Mouse (Mus musculus): Measurements from ENCODE around the gene Zbtb16. TPM values are rescaled to one million over a fixed set of nuclear protein-coding genes. Genes with fewer than 3 reads are reported as not detected.

The Zbtb16 gene
- polyA plus RNA-seq, 1 experiment from 2014 or later, result 7.0 TPM

GRCm38 (mm10) chr9:48638176-48638803 lies 197.7 kb downstream of the Zbtb16 start:
- no peaks in the 10 kb centered on the region for H3K4me1 ChIP-seq
- no peaks in the 10 kb centered on the region for H3K36me3 ChIP-seq
- H3K4me2 ChIP-seq, result no peak overlapping the region
- H3K4me3 ChIP-seq, result no peak overlapping the region
- peaks cover 39% of the 10 kb centered on the region for H3K27me3 ChIP-seq
- H3K9ac ChIP-seq, result no peak overlapping the region
- H3K27ac ChIP-seq, result no peak overlapping the region
- 31% methylated on average over 15 of the region's 15 CpGs for WGBS
- H3K9me3 ChIP-seq, result no peaks in the 10 kb centered on the region
- no peak for ATAC-seq (ENCODE audit: borderline replicate concordance, extremely low read depth, low FRiP score, low TSS enrichment)

GRCm38 (mm10) chr9:48637161-48637560 lies 198.9 kb downstream of the Zbtb16 start:
- Histone ChIP-seq H3K4me1 (no peaks in the 10 kb centered on the region), H3K36me3 (no peaks in the 10 kb centered on the region), H3K27ac (no peak overlapping the region), H3K4me2 (no peak overlapping the region), H3K9me3 (no peaks in the 10 kb centered on the region), H3K9ac (no peak overlapping the region), H3K27me3 (peaks cover 39% of the 10 kb centered on the region), H3K4me3 (no peak overlapping the region)
- no peak for ATAC-seq (ENCODE audit: borderline replicate concordance, extremely low read depth, low FRiP score, low TSS enrichment)
- WGBS, result 81% methylated on average over 7 of the region's 7 CpGs

- ATAC-seq (ENCODE audit: borderline replicate concordance, extremely low read depth, low FRiP score, low TSS enrichment), result no peak
- Histone ChIP-seq H3K27me3 (peaks cover 39% of the 10 kb centered on the region), H3K36me3 (no peaks in the 10 kb centered on the region), H3K9ac (no peak overlapping the region), H3K4me2 (0 out of 2 replicates have a peak overlapping the region, but pooled peaks have one; percentile 9), H3K4me3 (no peak overlapping the region), H3K9me3 (no peaks in the 10 kb centered on the region), H3K4me1 (no peaks in the 10 kb centered on the region), H3K27ac (no peak overlapping the region)
- 33% methylated on average over 18 of the region's 18 CpGs for WGBS
Observed at GRCm38 (mm10) chr9:48635576-48636350, 200.3 kb downstream of the Zbtb16 start.

- Histone ChIP-seq H3K9me3 (no peaks in the 10 kb centered on the region), H3K4me2 (no peak overlapping the region), H3K4me3 (no peak overlapping the region), H3K36me3 (no peaks in the 10 kb centered on the region), H3K27ac (no peak overlapping the region), H3K4me1 (no peaks in the 10 kb centered on the region), H3K9ac (no peak overlapping the region), H3K27me3 (peaks cover 23% of the 10 kb centered on the region)
- no peak for ATAC-seq (ENCODE audit: borderline replicate concordance, extremely low read depth, low FRiP score, low TSS enrichment)
- 76% methylated on average over 6 of the region's 6 CpGs for WGBS
Observed at GRCm38 (mm10) chr9:48633147-48633546, 202.9 kb downstream of the Zbtb16 start.

GRCm38 (mm10) chr9:48619268-48619667 lies 216.8 kb downstream of the Zbtb16 start:
- Histone ChIP-seq H3K9me3 (no peaks in the 10 kb centered on the region), H3K4me3 (no peak overlapping the region), H3K36me3 (no peaks in the 10 kb centered on the region), H3K4me1 (peaks cover 5% of the 10 kb centered on the region), H3K4me2 (no peak overlapping the region), H3K9ac (no peak overlapping the region), H3K27me3 (0 out of 2 replicates have a peak, but pooled peaks cover 3% of the 10 kb centered on the region), H3K27ac (no peak overlapping the region)
- ATAC-seq (ENCODE audit: borderline replicate concordance, extremely low read depth, low FRiP score, low TSS enrichment), result no peak
- WGBS, result 78% methylated on average over 1 of the region's 1 CpGs

- H3K9me3 ChIP-seq, result no peaks in the 10 kb centered on the region
- ATAC-seq (ENCODE audit: borderline replicate concordance, extremely low read depth, low FRiP score, low TSS enrichment), result 0 out of 2 replicates have a peak, but pooled peaks have one; percentile 39
Observed at GRCm38 (mm10) chr9:48618589-48618988, 217.4 kb downstream of the Zbtb16 start.

GRCm38 (mm10) chr9:48618111-48618510 lies 217.9 kb downstream of the Zbtb16 start:
- H3K27me3 ChIP-seq, result 0 out of 2 replicates have a peak, but pooled peaks cover 3% of the 10 kb centered on the region
- no peaks in the 10 kb centered on the region for H3K36me3 ChIP-seq
- no peak overlapping the region for H3K4me2 ChIP-seq
- peaks cover 5% of the 10 kb centered on the region for H3K4me1 ChIP-seq
- H3K9ac ChIP-seq, result no peak overlapping the region
- no peak for ATAC-seq (ENCODE audit: borderline replicate concordance, extremely low read depth, low FRiP score, low TSS enrichment)
- no peak overlapping the region for H3K27ac ChIP-seq
- 52% methylated on average over 8 of the region's 8 CpGs for WGBS
- no peaks in the 10 kb centered on the region for H3K9me3 ChIP-seq
- H3K4me3 ChIP-seq, result no peak overlapping the region

More at GRCm38 (mm10) chr9:48618589-48618988, 217.4 kb downstream of the Zbtb16 start:
- H3K4me2 ChIP-seq, result peak overlapping the region; percentile 25; the same call in 1 of the 2 replicates
- H3K4me3 ChIP-seq, result no peak overlapping the region
- 0 out of 2 replicates have a peak, but pooled peaks cover 3% of the 10 kb centered on the region for H3K27me3 ChIP-seq
- H3K4me1 ChIP-seq, result peaks cover 5% of the 10 kb centered on the region
- H3K9ac ChIP-seq, result no peak overlapping the region
- H3K27ac ChIP-seq, result no peak overlapping the region
- 18% methylated on average over 6 of the region's 6 CpGs for WGBS
- H3K36me3 ChIP-seq, result no peaks in the 10 kb centered on the region

- no peak overlapping the region for H3K27ac ChIP-seq
- H3K4me3 ChIP-seq, result no peak overlapping the region
- peaks cover 5% of the 10 kb centered on the region for H3K4me1 ChIP-seq
- H3K4me2 ChIP-seq, result no peak overlapping the region
- no peaks in the 10 kb centered on the region for H3K36me3 ChIP-seq
- ATAC-seq (ENCODE audit: borderline replicate concordance, extremely low read depth, low FRiP score, low TSS enrichment), result no peak
- 74% methylated on average over 3 of the region's 3 CpGs for WGBS
- no peak overlapping the region for H3K9ac ChIP-seq
- H3K27me3 ChIP-seq, result 0 out of 2 replicates have a peak, but pooled peaks cover 3% of the 10 kb centered on the region
- H3K9me3 ChIP-seq, result no peaks in the 10 kb centered on the region
Observed at GRCm38 (mm10) chr9:48617511-48618010, 218.5 kb downstream of the Zbtb16 start.

- Histone ChIP-seq H3K9ac (no peak overlapping the region), H3K27me3 (no peaks in the 10 kb centered on the region), H3K4me1 (peaks cover under 1% of the 10 kb centered on the region; the same call in 1 of the 2 replicates), H3K4me2 (no peak overlapping the region), H3K36me3 (no peaks in the 10 kb centered on the region), H3K9me3 (no peaks in the 10 kb centered on the region), H3K27ac (no peak overlapping the region), H3K4me3 (no peak overlapping the region)
- no peak for ATAC-seq (ENCODE audit: borderline replicate concordance, extremely low read depth, low FRiP score, low TSS enrichment)
- WGBS, result 76% methylated on average over 4 of the region's 4 CpGs
Observed at GRCm38 (mm10) chr9:48613221-48613620, 222.8 kb downstream of the Zbtb16 start.

GRCm38 (mm10) chr9:48612542-48612941 lies 223.5 kb downstream of the Zbtb16 start:
- Histone ChIP-seq H3K27ac (no peak overlapping the region), H3K9ac (no peak overlapping the region), H3K9me3 (no peaks in the 10 kb centered on the region), H3K4me1 (no peaks in the 10 kb centered on the region), H3K27me3 (no peaks in the 10 kb centered on the region), H3K4me2 (no peak overlapping the region), H3K4me3 (no peak overlapping the region), H3K36me3 (no peaks in the 10 kb centered on the region)
- ATAC-seq (ENCODE audit: borderline replicate concordance, extremely low read depth, low FRiP score, low TSS enrichment), result no peak
- WGBS, result 86% methylated on average over 5 of the region's 5 CpGs

GRCm38 (mm10) chr9:48611032-48611431 lies 225.0 kb downstream of the Zbtb16 start:
- H3K27me3 ChIP-seq, result no peaks in the 10 kb centered on the region
- H3K9ac ChIP-seq, result no peak overlapping the region
- no peak overlapping the region for H3K4me2 ChIP-seq
- H3K9me3 ChIP-seq, result no peaks in the 10 kb centered on the region
- ATAC-seq (ENCODE audit: borderline replicate concordance, extremely low read depth, low FRiP score, low TSS enrichment), result no peak
- no peaks in the 10 kb centered on the region for H3K4me1 ChIP-seq
- H3K36me3 ChIP-seq, result no peaks in the 10 kb centered on the region
- H3K27ac ChIP-seq, result no peak overlapping the region
- 18% methylated on average over 1 of the region's 1 CpGs for WGBS
- no peak overlapping the region for H3K4me3 ChIP-seq

- H3K27me3 ChIP-seq, result no peaks in the 10 kb centered on the region
- H3K4me1 ChIP-seq, result no peaks in the 10 kb centered on the region
- no peak overlapping the region for H3K27ac ChIP-seq
- H3K9ac ChIP-seq, result no peak overlapping the region
- H3K4me3 ChIP-seq, result no peak overlapping the region
- ATAC-seq (ENCODE audit: borderline replicate concordance, extremely low read depth, low FRiP score, low TSS enrichment), result no peak
- no peak overlapping the region for H3K4me2 ChIP-seq
- WGBS, result 59% methylated on average over 4 of the region's 4 CpGs
- H3K9me3 ChIP-seq, result no peaks in the 10 kb centered on the region
- no peaks in the 10 kb centered on the region for H3K36me3 ChIP-seq
Observed at GRCm38 (mm10) chr9:48609734-48610133, 226.3 kb downstream of the Zbtb16 start.
